Mouse (Mus musculus) spleen, adult 2 months (tissue): Measurements from ENCODE around the gene Yipf7. TPM values are rescaled to one million over a fixed set of nuclear protein-coding genes. Genes with fewer than 3 reads are reported as not detected.

Source experiments
- DNase-seq, 2 experiments: peaks; one replicate each; pipeline versions ENCODE4 v3.0.0 to v3.0.0-alpha.2; 2012 to 2021; ENCODE audit warnings: low spot score in 2 of 2, low read depth in 1 of 2
- H3K27ac ChIP-seq: fragments of 200-500 bp; 2 replicates; pipeline ENCODE4 v1.5.1; 2012; ENCODE audit warnings: low read length, inconsistent platforms; ENCODE audit not compliant: insufficient read depth
- H3K27me3 ChIP-seq: fragments of 200-500 bp; 2 replicates; pipeline ENCODE4 v1.6.1; 2012; ENCODE audit warnings: mild to moderate bottlenecking, moderate library complexity, low read length, inconsistent platforms; ENCODE audit not compliant: control insufficient read depth, insufficient read depth
- H3K36me3 ChIP-seq: fragments of 200-500 bp; 2 replicates; pipeline ENCODE4 v1.6.1; 2012; ENCODE audit warnings: mild to moderate bottlenecking, low read length, inconsistent platforms; ENCODE audit not compliant: control insufficient read depth, insufficient read depth
- H3K4me1 ChIP-seq: fragments of 200-500 bp; 2 replicates; pipeline ENCODE4 v1.6.1; 2011; ENCODE audit warnings: inconsistent platforms; ENCODE audit not compliant: control insufficient read depth, insufficient read depth, insufficient read length
- H3K4me3 ChIP-seq: fragments of 200-500 bp; 2 replicates; pipeline ENCODE4 v1.5.1; 2011; ENCODE audit warnings: mild to moderate bottlenecking, inconsistent platforms; ENCODE audit not compliant: insufficient read depth, insufficient read length; ENCODE audit errors: extremely low read depth
- CTCF ChIP-seq: fragments of 200-500 bp; IDR thresholded peaks from 2 replicates; pipeline ENCODE4 v1.5.1; 2011; ENCODE audit warnings: mild to moderate bottlenecking, inconsistent platforms; ENCODE audit not compliant: insufficient read depth, insufficient read length, insufficient replicate concordance; ENCODE audit errors: extremely low read depth
- POLR2A ChIP-seq: fragments of 200-500 bp; IDR thresholded peaks from 2 replicates; pipeline ENCODE4 v1.6.1; 2011; ENCODE audit warnings: low read depth, low read length, inconsistent platforms
- WGBS: fragments of 180-500 bp; shearing (Covaris S2); methylation state at CpG from one replicate; pipeline ENCODE4 v1.1.7; 2018; 5-methylcytosine and 5-hydroxymethylcytosine counted together
- polyA plus RNA-seq: library from polyadenylated mRNA; depleted of rRNA; stranded (reverse); fragments of >200 nt; gene quantifications from 2 replicates; pipeline ENCODE4 v1.2.3, GENCODE M21; 2012; rRNA removed

The Yipf7 gene
- polyA plus RNA-seq, 1 experiment: 0.06 TPM

- peak overlapping the region; percentile 19; the same call in 1 of the 2 replicates for H3K4me3 ChIP-seq
- H3K36me3 ChIP-seq: no peaks in the 10 kb centered on the region
- H3K4me1 ChIP-seq: no peaks in the 10 kb centered on the region
- H3K27ac ChIP-seq: no peak overlapping the region
- DNase-seq: no peak
- TF ChIP-seq CTCF: no peak
- no peak for TF ChIP-seq POLR2A
- no peaks in the 10 kb centered on the region for H3K27me3 ChIP-seq
- 27% methylated on average over 5 of the region's 5 CpGs for WGBS
Measured at GRCm38 (mm10) chr5:69522064-69522463, 20.4 kb downstream of the Yipf7 start.

GRCm38 (mm10) chr5:69520661-69521278 is 21.7 kb downstream of the Yipf7 start:
- Histone ChIP-seq H3K27me3 (no peaks in the 10 kb centered on the region), H3K27ac (no peak overlapping the region), H3K36me3 (no peaks in the 10 kb centered on the region), H3K4me3 (no peak overlapping the region), H3K4me1 (no peaks in the 10 kb centered on the region)
- TF ChIP-seq CTCF: peak; percentile 39; the same call in 1 of the 2 replicates
- no peak for TF ChIP-seq POLR2A
- DNase-seq: peak; percentile 14 to 38
- WGBS: 33% methylated on average over 7 of the region's 7 CpGs

GRCm38 (mm10) chr5:69512203-69512602 is 30.2 kb downstream of the Yipf7 start:
- no peaks in the 10 kb centered on the region for H3K27me3 ChIP-seq
- TF ChIP-seq POLR2A (no peak), CTCF (no peak)
- 84% methylated on average over 4 of the region's 4 CpGs for WGBS
- DNase-seq: no peak
- no peak overlapping the region for H3K27ac ChIP-seq
- no peaks in the 10 kb centered on the region for H3K4me1 ChIP-seq
- H3K36me3 ChIP-seq: no peaks in the 10 kb centered on the region
- H3K4me3 ChIP-seq: no peak overlapping the region

DNA sequence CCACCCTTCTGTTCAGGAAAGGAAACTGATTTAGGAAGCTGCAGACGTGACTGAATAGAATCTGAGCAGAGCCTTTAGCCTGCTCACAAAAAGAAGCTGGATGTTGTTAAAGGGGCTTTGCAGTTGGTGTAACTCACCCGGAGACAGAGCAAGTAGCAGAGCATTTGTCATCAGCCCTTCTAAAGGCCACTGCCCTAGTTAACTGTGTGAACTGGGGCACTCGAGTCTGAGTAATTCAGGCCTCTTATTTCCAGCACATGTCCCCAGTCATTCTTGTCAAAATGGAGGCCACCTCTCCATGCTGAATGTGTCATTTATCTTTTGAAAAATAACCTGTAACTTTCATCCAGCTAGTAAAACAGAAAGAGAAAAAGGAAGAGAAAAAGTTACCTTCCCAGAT is 30.8 kb downstream of the Yipf7 start:
- 61% methylated on average over 3 of the region's 3 CpGs for WGBS
- no peak for DNase-seq
- Histone ChIP-seq H3K4me3 (no peak overlapping the region), H3K4me1 (no peaks in the 10 kb centered on the region), H3K36me3 (no peaks in the 10 kb centered on the region), H3K27me3 (no peaks in the 10 kb centered on the region), H3K27ac (no peak overlapping the region)
- no peak for TF ChIP-seq CTCF
- TF ChIP-seq POLR2A: no peak

- Histone ChIP-seq H3K27ac (no peak overlapping the region), H3K27me3 (no peaks in the 10 kb centered on the region)
- TF ChIP-seq CTCF (no peak), POLR2A (no peak)
Measured at GRCm38 (mm10) chr5:69507045-69507444, 35.4 kb downstream of the Yipf7 start.

DNA sequence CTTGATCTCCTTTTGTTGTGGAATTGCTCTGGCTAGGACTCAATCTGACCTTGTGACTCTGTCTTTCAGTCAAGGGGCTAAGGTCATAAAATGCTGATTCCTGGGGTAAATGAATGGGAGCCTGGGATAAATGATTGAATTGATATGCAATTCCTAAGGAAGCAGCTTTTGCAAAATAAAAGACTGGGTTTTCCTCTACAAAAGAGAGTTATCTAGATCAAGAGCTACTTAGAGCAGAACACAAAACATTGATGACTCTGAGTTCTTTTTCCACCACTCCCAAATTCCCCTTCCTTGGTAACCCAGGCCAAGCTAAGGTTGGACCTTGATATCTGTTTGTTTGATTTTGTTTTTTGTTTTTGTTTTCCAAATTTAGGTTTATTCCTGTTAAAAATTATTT is 53.4 kb downstream of the Yipf7 start:
- no peaks in the 10 kb centered on the region for H3K4me1 ChIP-seq
- no peak overlapping the region for H3K27ac ChIP-seq
- H3K27me3 ChIP-seq: no peaks in the 10 kb centered on the region
- no peak for DNase-seq
- no peaks in the 10 kb centered on the region for H3K36me3 ChIP-seq
- H3K4me3 ChIP-seq: no peak overlapping the region
- TF ChIP-seq CTCF: no peak
- no peak for TF ChIP-seq POLR2A

More at GRCm38 (mm10) chr5:69507045-69507444, 35.4 kb downstream of the Yipf7 start:
- Histone ChIP-seq H3K4me3 (no peak overlapping the region), H3K36me3 (no peaks in the 10 kb centered on the region), H3K4me1 (no peaks in the 10 kb centered on the region)
- no peak for DNase-seq
- WGBS: 84% methylated on average over 3 of the region's 3 CpGs

DNA sequence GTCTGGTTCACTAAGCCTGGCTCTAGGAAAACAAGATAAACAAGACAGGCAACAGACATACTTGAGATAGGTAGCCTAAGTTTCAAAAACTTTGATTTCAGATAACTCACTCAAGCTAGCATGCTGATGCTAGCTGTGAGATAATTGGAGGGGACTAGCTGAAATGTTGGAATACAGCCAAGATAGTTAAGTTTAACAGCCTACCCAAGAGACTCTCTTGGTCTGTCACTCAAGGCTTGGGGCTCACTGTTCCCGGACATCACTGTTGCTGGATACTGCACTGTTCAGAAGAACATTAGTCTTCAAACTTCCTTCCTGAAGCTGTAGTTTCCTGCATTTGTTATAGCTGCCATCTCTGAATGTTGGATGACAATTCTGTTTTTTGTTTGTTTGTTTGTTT is 74.9 kb downstream of the Yipf7 start:
- no peaks in the 10 kb centered on the region for H3K27me3 ChIP-seq
- H3K36me3 ChIP-seq: no peaks in the 10 kb centered on the region
- WGBS: 56% methylated on average over 1 of the region's 1 CpGs
- no peaks in the 10 kb centered on the region for H3K4me1 ChIP-seq
- H3K4me3 ChIP-seq: no peak overlapping the region
- no peak overlapping the region for H3K27ac ChIP-seq
- no peak for TF ChIP-seq CTCF
- TF ChIP-seq POLR2A: no peak
- DNase-seq: no peak

Other genes starting within 250 kb of the Yipf7 start
- gene Kctd8, start 201.0 kb downstream of the Yipf7 start, polyA plus RNA-seq: not detected in 2 replicates
- gene Guf1, start 14.3 kb upstream of the Yipf7 start, polyA plus RNA-seq: 3.0 and 3.2 TPM in 2 replicates
- 9.3 and 9.8 TPM in 2 replicates for gene Gnpda2, start 49.7 kb upstream of the Yipf7 start, polyA plus RNA-seq